ENCODE assay signal across 1 mouse cellular context in genomic region chr16:30252003-30252418, GRCm38 (mm10).
TF ChIP-seq lines count a peak whose summit lies in the region.

No protein-coding gene starts in this region.

TF ChIP-seq in MEL, 35 proteins besides CTCF, POLR2A, EP300 and RAD21:
- TF ChIP-seq NRF1 (IDR thresholded peaks at IDR 0.05; ENCODE audit: insufficient read depth, low read depth, low read length, poor library complexity, severe bottlenecking) (no peak), GABPA (IDR thresholded peaks at IDR 0.05; ENCODE audit: low read depth, low read length) (no peak), ELF1 (IDR thresholded peaks at IDR 0.05; ENCODE audit: low read depth, low read length) (0 out of 2 replicates have a peak, but pooled peaks have one; percentile 34), ZC3H11A (IDR thresholded peaks at IDR 0.05; ENCODE audit: low read depth, low read length) (peak; percentile 99), ZKSCAN1 (IDR thresholded peaks at IDR 0.05; ENCODE audit: low read depth, low read length) (no peak), MXI1 (IDR thresholded peaks at IDR 0.05; ENCODE audit: low read depth, low read length) (peak; percentile 66; the same call in 1 of the 2 replicates), POLR2AphosphoS2 (IDR thresholded peaks at IDR 0.05; ENCODE audit: low read length) (no peak), TCF12 (IDR thresholded peaks at IDR 0.05; ENCODE audit: low read depth, low read length) (0 out of 2 replicates have a peak, but pooled peaks have one; percentile 29), CHD1 (IDR thresholded peaks at IDR 0.05; ENCODE audit: low read depth, low read length) (no peak), POLR2AphosphoS5 (IDR thresholded peaks at IDR 0.05; ENCODE audit: borderline replicate concordance, low read depth, low read length) (no peak), MYC (IDR thresholded peaks at IDR 0.05; ENCODE audit: low read depth, low read length) (no peak), BHLHE40 (IDR thresholded peaks at IDR 0.05; ENCODE audit: borderline replicate concordance, low read depth, low read length) (peak; percentile 54; the same call in 1 of the 2 replicates), SIN3A (IDR thresholded peaks at IDR 0.05; ENCODE audit: low read length) (peak; percentile 87), JUND (IDR thresholded peaks at IDR 0.05; ENCODE audit: low read depth, low read length) (0 out of 2 replicates have a peak, but pooled peaks have one; percentile 44), HCFC1 (IDR thresholded peaks at IDR 0.05; ENCODE audit: low read depth, low read length) (peak; percentile 67), TBP (IDR thresholded peaks at IDR 0.05; ENCODE audit: low read depth, low read length) (peak; percentile 23; the same call in 1 of the 2 replicates), KAT2A (conservative IDR thresholded peaks at IDR 0.05; ENCODE audit: low read depth, low read length) (no peak), USF2 (IDR thresholded peaks at IDR 0.05; ENCODE audit: borderline replicate concordance in 1 of 2, insufficient read depth in 1 of 2, low read depth in 1 of 2, low read length in 2 of 2) (no peak), MAX (IDR thresholded peaks at IDR 0.05; ENCODE audit: low read length) (peak; percentile 51; the same call in 1 of the 2 replicates), SMC3 (IDR thresholded peaks at IDR 0.05; ENCODE audit: low read depth, low read length) (peak; percentile 100), RCOR1 (IDR thresholded peaks at IDR 0.05; ENCODE audit: low read depth, low read length) (0 out of 2 replicates have a peak, but pooled peaks have one; percentile 47), ZMIZ1 (IDR thresholded peaks at IDR 0.05; ENCODE audit: low read depth, low read length) (no peak)
